Mouse (Mus musculus): ENCODE data around the gene Mark1. TPM values are rescaled to one million over a fixed set of nuclear protein-coding genes. Genes with fewer than 3 reads are reported as not detected.

Mark1 gene
- polyA plus RNA-seq, 1 experiment, result 1.1 TPM

DNA sequence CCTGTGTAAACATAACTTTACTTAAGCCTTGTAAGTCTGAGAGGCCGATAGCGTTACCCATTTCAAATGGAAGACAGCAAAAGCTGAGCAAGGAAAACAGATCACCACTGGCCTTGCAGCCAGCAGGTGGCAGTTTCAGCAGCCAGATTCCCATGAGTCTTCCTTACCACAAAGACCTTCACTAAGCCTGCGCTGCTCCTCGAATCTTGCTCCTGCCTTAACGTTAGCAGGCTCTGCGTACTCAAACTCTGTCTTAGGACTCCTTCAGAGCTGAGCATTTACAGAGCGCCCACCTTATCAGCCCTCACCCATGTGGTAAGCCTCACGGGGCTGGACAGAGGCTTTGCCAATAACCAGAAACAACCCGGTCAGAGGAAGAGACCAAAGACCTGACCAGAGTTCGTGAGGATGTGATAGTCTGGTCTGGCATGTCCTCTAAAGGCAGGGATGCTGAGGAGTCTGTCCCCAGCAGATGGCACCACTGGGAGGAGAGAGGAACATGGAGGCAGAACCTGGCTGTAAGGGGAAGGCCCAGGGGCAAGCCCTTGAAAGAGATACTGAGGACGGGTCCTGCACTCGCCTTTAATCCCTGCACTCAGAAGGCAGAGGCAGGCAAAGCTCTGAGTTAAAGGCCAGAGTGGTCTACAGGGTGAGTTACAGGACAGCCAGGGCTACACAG lies 33.5 kb downstream of the Mark1 start:
- 54% methylated on average over 12 of the region's 12 CpGs for WGBS
- no peak for DNase-seq (ENCODE audit: low read depth, low spot score)

DNA sequence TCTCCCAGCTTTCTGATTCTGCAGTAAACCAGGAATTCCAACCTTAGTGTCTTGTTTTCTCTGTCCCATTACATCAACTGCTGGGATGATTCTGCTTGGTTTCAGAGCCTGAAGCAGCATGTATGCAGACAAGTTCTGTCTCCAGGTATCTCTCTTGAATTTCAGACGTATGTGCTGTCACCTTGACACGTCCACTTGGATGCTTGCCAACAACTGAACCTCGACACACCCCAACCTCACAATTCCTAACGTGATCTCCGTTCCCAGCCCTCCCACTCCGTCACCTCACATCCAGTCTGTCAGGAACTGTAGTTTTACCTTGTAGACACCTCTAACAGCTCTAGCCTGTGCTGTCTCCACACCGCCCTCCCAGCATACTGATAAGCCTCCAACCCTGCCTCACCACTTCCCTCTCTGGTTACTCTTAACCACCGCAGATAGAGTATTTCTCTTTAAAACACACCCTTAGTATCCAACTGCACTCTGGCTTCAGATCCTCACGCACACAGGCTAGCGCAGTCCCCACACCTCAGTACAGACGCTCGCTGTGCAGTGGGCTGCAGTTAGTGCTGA lies 36.2 kb downstream of the Mark1 start:
- WGBS, result 29% methylated on average over 12 of the region's 12 CpGs
- DNase-seq (ENCODE audit: low read depth, low spot score), result no peak

DNA sequence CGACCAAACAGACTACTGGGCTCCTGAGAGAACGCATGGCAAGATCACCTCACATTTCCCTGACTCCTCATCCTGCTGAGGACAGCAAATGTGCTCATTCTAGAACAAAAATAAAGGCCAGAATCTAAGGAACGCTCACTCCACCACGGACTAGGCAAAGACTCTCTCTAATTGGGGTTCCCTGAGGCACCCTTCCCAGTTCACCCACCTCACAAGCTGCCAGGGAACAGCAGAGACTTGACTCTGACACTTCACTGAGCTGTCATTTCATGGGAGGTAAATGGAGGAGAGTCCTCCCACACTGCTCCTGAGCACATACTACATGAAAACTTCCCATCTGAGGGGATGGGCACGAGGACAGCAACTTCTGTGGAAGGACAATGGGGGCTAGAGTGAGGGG lies 37.5 kb downstream of the Mark1 start:
- no peak for DNase-seq (ENCODE audit: low read depth, low spot score)
- WGBS, result 85% methylated on average over 5 of the region's 5 CpGs

DNA sequence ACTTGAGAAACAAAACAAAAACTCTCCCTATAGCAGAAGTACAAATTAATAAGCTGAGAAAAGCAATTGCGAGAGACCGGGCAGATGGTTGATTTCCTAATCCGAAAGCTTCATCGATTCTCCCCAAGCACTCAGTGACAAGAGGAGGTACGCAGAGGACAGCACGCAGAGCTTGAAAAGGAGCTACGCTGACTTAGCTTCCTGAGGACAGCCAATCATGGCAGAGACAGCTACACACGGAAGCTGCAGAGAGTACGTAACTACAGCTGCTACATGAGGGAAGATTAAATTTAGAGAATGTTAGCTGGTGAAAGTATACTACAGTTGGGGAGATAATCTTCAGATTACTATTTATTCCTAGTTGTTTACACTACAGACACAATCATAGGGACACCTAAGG lies 40.6 kb downstream of the Mark1 start:
- no peak for DNase-seq (ENCODE audit: low read depth, low spot score)
- 69% methylated on average over 9 of the region's 9 CpGs for WGBS

DNA sequence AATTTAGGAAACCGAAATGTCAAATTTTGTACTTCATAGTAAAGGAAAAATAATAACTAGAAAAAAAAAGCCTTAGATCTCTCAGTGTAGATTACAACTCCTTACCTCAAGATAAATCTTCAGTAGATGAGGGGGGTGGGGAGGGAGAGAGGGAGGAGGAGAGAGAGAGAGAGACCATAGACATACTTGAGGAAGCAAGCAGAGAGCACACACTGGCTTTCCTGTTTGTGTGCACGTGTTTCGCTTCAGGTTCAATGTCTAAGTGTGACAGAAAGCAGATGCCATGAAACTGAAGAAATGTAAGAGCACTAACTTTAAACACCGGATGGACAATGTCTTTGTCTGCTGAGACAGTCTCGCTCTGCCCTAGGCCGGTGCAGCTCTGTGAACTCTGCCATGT lies 41.0 kb downstream of the Mark1 start:
- no peak for DNase-seq (ENCODE audit: low read depth, low spot score)
- WGBS, result 67% methylated on average over 6 of the region's 6 CpGs

DNA sequence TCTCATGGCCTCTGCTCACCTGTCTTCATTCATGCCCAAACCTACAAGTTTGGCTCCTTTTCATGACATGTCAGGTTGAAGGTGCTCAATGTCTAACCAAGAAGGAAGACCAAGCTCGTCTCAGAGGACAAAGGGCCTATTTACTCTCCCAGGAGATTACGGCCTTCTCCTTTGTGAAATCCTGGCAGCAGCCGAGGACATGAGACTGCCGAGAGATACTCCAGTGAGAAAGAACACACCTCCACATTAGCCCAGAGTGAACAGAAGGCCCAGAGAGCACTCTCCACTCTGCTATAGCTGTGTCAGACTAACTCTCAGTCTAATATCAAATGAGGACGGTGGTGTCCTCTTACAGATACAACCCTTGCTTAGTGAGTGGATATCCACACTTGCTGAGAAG lies 47.6 kb downstream of the Mark1 start:
- 28% methylated on average over 5 of the region's 5 CpGs for WGBS
- DNase-seq (ENCODE audit: low read depth, low spot score), result no peak

DNA sequence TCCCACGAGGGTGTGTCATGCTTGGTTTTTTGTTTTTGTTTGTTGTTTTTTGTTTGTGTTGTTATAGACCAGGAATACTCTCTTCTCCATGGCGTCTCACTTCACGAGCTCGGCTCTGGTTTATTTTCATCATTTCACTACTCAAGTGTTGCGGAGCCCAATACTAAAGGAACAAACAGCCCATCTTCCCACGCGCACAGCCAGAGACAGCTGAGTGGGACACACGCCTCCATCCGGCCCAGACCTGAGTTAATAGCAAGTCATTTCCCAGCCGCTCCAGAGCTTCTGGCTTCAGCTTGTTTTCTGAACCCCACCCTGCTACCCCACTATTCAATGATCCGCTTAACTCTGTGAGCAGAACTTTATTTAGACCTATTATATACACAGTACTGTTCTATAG lies 48.3 kb downstream of the Mark1 start:
- 87% methylated on average over 11 of the region's 11 CpGs for WGBS
- DNase-seq (ENCODE audit: low read depth, low spot score), result no peak

DNA sequence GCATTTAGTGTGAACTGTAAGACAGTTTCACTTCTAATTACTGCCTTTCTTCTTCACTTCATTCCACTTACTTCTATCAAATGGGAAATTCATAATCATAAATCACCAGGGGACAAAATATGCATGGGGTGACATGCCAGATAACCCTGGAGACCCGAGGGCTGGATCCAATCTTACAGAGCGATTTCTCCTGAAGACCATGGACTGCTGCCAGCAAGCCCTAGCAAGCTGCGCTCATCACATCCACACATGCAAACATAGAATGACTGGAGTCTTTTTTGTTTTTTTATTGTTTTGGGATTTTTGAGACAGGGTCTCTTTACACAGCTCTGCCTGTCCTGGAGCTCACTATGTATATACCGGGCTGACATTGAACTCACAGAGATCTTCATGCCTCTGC lies 61.3 kb downstream of the Mark1 start:
- 81% methylated on average over 4 of the region's 4 CpGs for WGBS
- DNase-seq (ENCODE audit: low read depth, low spot score), result no peak

DNA sequence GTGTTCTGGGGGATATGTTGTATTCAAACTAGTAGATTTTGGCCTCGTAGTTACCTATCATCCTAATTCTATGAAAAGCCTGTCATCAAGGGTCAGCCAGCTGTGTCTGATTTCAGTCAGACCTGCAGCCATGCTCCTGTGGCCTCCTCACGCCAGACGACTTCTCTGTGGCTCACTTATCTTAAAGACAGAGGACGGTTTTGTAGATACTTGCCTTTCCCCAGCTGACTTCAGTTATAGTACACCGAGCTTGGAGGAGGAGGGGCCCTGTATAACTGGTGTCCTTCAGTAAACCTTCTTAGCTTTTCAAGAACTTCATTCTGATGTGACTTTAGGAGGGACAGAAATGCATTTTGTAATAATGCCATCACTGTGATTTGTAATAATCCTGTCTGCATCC lies 63.4 kb downstream of the Mark1 start:
- no peak for DNase-seq (ENCODE audit: low read depth, low spot score)
- 44% methylated on average over 5 of the region's 5 CpGs for WGBS

DNA sequence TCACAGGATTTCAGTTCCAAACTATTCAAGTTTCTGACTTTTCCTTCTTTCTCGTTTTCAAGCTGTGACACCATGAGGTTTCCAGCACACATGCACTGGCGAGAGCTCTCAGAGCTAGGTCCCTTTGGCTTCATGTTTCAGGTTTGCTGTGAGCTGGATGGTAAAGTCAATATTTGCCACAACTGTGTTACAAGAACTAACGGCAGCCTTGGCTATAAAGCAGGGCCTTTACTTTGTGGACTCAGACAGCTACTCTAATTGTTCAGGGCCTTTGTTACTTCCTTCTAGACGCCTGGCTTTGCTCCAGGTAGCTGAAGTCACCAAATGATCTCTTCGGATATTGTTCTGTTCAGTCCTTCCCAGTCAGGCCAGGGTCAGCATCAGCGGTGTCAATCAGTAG lies 63.9 kb downstream of the Mark1 start:
- 35% methylated on average over 6 of the region's 6 CpGs for WGBS
- DNase-seq (ENCODE audit: low read depth, low spot score), result peak; percentile 56

DNA sequence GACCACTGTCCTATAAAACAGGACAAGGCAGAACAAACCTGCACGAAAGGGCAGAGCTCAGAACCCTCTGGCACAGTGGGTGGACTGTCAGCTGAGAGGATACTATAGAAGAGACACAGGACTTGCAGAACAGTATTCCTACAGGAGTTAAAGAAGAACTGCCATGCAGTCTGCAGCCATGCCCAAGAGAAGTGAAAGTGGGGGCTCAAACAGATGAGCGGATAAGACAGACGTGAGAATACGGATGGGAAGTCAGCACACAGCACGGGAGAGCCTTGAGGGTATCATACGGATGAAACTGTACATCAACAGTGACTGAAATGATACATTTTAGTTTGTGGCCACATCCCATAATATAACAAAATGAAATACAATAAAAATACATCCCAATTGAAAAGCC lies 68.3 kb downstream of the Mark1 start:
- 91% methylated on average over 6 of the region's 6 CpGs for WGBS
- no peak for DNase-seq (ENCODE audit: low read depth, low spot score)

DNA sequence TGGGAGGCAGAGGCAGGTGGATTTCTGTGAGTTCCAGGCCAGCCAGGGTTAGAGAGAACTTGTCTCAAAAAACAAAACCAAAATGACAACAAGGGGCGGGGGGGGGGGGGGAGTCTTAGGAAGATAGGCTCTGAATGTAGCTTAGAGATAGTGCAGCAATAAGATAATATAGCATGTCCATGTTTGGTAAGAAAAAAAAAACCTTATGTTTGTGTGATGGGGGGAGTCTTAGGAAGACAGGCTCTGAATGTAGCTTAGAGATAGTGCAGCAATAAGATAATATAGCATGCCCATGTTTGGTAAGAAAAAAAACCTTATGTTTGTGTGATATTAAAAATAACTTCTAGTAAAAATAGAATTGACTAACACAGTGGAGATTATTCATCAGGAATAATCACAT lies 71.0 kb downstream of the Mark1 start:
- 100% methylated on average over 1 of the region's 1 CpGs for WGBS
- DNase-seq (ENCODE audit: low read depth, low spot score), result no peak

DNA sequence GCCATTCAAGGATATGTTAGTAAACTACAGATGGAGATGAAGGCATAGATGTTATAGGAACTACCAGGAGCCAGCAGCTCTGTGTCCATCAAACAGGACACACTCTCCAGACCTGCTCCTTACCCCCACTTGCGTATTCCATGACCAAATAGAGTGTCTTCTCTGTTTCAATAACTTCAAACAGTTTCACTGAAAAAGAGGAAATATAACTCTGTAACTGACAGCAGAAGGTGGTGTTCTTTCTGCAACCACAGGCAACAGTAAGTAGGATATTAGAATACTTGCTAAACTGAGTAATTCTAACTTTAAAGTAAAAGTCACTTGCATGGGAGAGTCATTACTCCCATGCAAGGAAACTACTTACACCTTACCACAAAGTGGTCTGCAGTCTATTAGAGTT lies 71.5 kb downstream of the Mark1 start:
- no peak for DNase-seq (ENCODE audit: low read depth, low spot score)
- 91% methylated on average over 1 of the region's 1 CpGs for WGBS

DNA sequence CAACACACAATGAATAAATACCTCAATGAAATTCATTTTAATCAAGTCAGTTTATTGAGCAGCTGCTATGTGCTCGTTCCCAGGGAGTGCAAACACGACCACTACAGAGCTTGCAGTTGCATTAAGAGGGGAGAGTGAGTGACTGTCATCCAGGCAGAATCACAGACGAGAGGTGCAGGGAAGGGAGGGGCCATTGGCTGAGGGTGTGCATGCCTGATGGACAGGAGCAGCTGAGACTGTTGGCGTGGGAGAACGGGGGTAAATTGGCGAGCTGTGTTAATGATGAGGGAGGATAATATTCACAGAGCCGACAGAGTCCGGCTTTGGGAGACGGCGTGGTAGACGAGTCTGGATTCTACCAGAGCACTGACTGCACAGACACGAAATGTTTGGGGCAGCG lies 76.5 kb downstream of the Mark1 start:
- WGBS, result 87% methylated on average over 13 of the region's 13 CpGs
- no peak for DNase-seq (ENCODE audit: low read depth, low spot score)

DNA sequence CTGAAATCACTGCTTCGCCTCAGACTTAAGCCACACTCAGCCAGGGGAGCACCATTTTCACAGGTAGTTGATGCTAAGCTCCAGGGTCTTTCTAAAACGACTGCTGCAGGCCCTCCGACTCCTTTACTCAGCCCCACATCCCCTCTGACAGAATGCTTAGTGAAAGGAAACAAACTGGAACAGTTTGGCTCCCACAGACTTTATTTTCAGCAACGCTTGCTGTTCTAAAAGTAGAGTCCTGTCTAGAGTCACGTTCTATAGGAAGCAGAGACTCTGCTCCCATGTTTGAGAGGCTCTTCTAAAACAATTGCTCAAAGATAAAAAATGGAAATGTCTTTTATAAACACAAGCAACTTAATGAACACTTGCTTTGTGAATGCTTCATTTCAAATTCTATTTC lies 79.3 kb downstream of the Mark1 start:
- 84% methylated on average over 5 of the region's 5 CpGs for WGBS

DNA sequence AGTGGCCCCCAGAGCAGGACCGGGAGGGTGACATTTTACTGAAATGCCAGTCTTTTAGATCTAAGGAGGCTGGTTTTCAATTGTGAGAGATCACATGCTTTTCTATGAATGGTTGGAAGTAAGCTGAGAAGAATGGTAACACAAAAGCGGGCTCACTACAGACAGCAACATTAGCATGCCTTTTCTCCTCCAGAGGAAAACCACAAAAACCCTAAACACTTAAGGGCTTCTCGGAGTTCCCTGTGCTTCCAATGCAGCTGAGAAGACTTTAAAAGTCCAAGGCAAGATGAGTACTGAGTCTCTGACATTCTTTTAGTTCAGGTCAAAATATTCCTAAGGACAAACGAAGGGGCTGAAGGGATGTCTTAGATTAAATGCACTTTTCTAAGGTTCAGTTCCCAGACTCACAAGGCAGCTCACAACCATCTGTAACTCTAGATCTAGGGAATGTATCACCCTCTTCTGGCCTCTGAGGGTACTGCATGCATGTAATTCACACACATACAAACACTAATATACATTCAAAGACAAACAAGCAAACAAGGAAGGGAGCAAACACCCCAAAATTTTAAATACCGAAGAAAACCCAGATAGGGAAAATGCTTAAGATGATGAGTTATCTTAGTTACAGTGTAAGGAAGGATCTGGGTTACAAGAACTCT lies 81.0 kb downstream of the Mark1 start:
- DNase-seq (ENCODE audit: low read depth, low spot score), result no peak
- WGBS, result 91% methylated on average over 5 of the region's 5 CpGs

More for the DNA sequence above, 79.3 kb downstream of the Mark1 start:
- no peak for DNase-seq (ENCODE audit: low read depth, low spot score)

DNA sequence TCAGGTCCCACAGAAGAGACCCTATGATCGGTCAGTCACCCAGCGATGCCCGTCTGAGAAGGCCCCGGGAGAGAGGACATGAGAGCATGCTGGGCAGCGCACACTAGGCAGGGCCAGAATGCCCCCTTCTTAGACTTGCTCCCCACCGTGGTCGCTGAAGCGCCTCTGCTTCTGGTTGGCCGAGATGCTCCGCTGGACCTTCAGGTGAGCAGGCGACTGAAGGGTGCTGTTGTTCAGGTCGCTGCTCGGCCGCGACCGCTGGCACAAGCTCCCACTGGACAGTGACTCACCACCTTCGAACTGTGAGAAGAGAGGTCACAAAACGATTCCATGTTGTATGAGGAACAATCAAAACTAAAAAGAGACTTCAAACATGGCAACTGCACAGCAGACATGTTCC lies 87.0 kb downstream of the Mark1 start:
- 89% methylated on average over 18 of the region's 18 CpGs for WGBS

DNA sequence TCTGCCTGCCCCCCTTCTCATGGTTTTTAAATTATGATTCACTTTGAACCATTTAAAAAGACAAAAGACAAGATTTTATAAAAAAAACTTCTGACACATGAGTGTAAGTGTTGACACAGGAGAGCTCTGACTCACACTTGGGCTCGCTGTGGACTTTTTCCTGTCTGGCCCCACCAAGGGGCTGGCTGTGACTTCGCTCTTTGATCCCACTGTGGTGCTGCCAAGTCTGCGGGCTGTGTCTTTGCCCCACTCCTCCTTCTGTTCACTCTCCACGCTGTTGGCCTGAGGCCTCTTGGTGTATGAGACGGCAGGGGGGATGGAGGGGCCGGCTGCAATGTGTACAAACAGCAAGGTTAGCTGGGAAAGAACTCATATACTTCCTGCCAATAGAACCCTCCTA lies 87.5 kb downstream of the Mark1 start:
- peak; percentile 21 for DNase-seq (ENCODE audit: low read depth, low spot score)
- 24% methylated on average over 6 of the region's 6 CpGs for WGBS

More for the DNA sequence above, 87.0 kb downstream of the Mark1 start:
- no peak for DNase-seq (ENCODE audit: low read depth, low spot score)

DNA sequence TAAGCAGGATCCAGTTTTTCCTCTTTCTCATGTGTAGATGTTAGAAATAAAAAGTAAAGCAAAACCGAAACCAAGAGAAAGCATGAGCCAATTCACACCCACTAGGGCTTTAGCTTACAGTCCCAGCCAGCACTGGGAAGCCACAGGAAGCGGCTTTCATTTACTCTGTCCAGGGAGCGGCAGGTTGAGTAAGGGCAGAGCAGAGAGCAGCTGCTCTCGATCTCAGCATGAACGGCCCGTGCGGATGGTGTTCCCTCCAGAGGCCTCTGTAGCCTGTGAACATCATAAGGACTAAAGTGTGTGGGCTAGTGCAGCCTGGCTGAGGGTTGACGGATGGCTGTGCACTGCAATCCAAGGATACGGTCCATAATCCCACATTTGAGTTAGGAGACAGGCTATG lies 90.8 kb downstream of the Mark1 start:
- 18% methylated on average over 9 of the region's 9 CpGs for WGBS
- peak; percentile 27 for DNase-seq (ENCODE audit: low read depth, low spot score)

DNA sequence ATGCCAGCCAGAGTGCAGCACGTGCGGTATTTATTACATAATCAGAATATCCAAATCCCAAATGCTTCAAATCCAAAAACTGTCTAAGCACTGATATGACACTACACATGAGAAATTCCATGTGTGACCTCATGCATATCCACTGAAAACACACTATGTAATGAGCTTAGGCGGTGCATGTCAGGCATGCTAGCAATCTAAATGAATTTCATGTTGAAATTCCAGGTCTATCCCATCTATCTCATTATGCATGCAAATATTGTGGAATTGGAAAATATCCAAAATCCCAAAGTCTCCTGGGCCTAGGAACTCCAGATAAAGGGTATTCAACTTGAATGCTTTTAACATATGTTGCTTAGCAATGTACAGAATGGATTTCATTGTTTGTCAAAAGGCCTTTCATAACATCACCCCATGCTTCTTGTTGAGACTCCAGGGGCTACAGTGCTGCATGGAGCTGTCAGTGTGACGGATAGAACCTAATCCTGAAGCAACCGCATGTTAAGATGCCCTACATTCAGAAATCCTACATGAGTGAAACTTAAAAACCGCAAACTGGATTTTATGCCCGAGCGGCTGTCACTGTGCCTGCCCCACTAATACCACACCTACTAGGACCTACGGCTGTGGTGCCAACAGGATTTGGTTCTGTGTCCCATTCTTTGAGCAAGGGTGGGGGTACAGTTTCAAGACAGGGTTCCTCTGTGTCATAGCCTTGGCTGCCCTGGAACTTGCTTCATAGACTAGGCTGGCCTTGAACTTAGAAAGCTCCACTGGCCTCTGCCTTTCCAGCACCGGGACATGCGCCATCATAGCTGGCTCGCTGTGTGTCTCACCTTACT lies 93.2 kb downstream of the Mark1 start:
- DNase-seq (ENCODE audit: low read depth, low spot score), result no peak
- WGBS, result 96% methylated on average over 12 of the region's 12 CpGs

All from large intestine, adult 2 months (tissue).